Mouse (Mus musculus): Measurements from ENCODE around the gene Pop7. TPM values are rescaled to one million over a fixed set of nuclear protein-coding genes. Genes with fewer than 3 reads are reported as not detected.

Pop7 gene
- polyA plus RNA-seq, 1 experiment from 2014 or later, result 57.9 TPM

- DNase-seq (ENCODE audit: low spot score), result no peak
- H3K9me3 ChIP-seq (ENCODE audit: control insufficient read depth, low read length), result no peaks in the 10 kb centered on the region
- ATAC-seq (ENCODE audit: insufficient read depth, low FRiP score, low TSS enrichment), result no peak
- no peaks in the 10 kb centered on the region for H3K4me1 ChIP-seq (ENCODE audit: control insufficient read depth, insufficient read depth, low read length)
- no peak overlapping the region for H3K4me3 ChIP-seq (ENCODE audit: low read depth, low read length)
- H3K9ac ChIP-seq (ENCODE audit: low read length), result no peak overlapping the region
- H3K4me2 ChIP-seq (ENCODE audit: low read depth), result no peak overlapping the region
- WGBS, result 97% methylated on average over 6 of the region's 6 CpGs
- no peak overlapping the region for H3K27ac ChIP-seq (ENCODE audit: low read depth, low read length)
- no peaks in the 10 kb centered on the region for H3K27me3 ChIP-seq (ENCODE audit: control insufficient read depth, insufficient read depth, low read length)
- H3K36me3 ChIP-seq (ENCODE audit: control insufficient read depth, insufficient read depth, low read length), result no peaks in the 10 kb centered on the region
Measured at GRCm38 (mm10) chr5:137466946-137467345, 35.4 kb downstream of the Pop7 start.

- no peak overlapping the region for H3K4me2 ChIP-seq (ENCODE audit: low read depth)
- H3K27me3 ChIP-seq (ENCODE audit: control insufficient read depth, insufficient read depth, low read length), result no peaks in the 10 kb centered on the region
- no peak overlapping the region for H3K9ac ChIP-seq (ENCODE audit: low read length)
- H3K4me1 ChIP-seq (ENCODE audit: control insufficient read depth, insufficient read depth, low read length), result no peaks in the 10 kb centered on the region
- H3K4me3 ChIP-seq (ENCODE audit: low read depth, low read length), result no peak overlapping the region
- DNase-seq (ENCODE audit: low spot score) (no peak), ATAC-seq (ENCODE audit: insufficient read depth, low FRiP score, low TSS enrichment) (no peak)
- H3K36me3 ChIP-seq (ENCODE audit: control insufficient read depth, insufficient read depth, low read length), result no peaks in the 10 kb centered on the region
- no peaks in the 10 kb centered on the region for H3K9me3 ChIP-seq (ENCODE audit: control insufficient read depth, low read length)
- no peak overlapping the region for H3K27ac ChIP-seq (ENCODE audit: low read depth, low read length)
- 60% methylated on average over 3 of the region's 3 CpGs for WGBS
Measured at GRCm38 (mm10) chr5:137465049-137465448, 37.3 kb downstream of the Pop7 start.

GRCm38 (mm10) chr5:137455866-137456591 lies 46.3 kb downstream of the Pop7 start:
- no peak overlapping the region for H3K9ac ChIP-seq (ENCODE audit: low read length)
- H3K4me3 ChIP-seq (ENCODE audit: low read depth, low read length), result no peak overlapping the region
- H3K4me1 ChIP-seq (ENCODE audit: control insufficient read depth, insufficient read depth, low read length), result no peaks in the 10 kb centered on the region
- WGBS, result 53% methylated on average over 7 of the region's 7 CpGs
- H3K27ac ChIP-seq (ENCODE audit: low read depth, low read length), result no peak overlapping the region
- ATAC-seq (ENCODE audit: insufficient read depth, low FRiP score, low TSS enrichment) (no peak), DNase-seq (ENCODE audit: low spot score) (no peak)
- no peak overlapping the region for H3K4me2 ChIP-seq (ENCODE audit: low read depth)
- H3K36me3 ChIP-seq (ENCODE audit: control insufficient read depth, insufficient read depth, low read length), result no peaks in the 10 kb centered on the region
- no peaks in the 10 kb centered on the region for H3K27me3 ChIP-seq (ENCODE audit: control insufficient read depth, insufficient read depth, low read length)
- no peaks in the 10 kb centered on the region for H3K9me3 ChIP-seq (ENCODE audit: control insufficient read depth, low read length)

- DNase-seq (ENCODE audit: low spot score) (no peak), ATAC-seq (ENCODE audit: insufficient read depth, low FRiP score, low TSS enrichment) (no peak)
- Histone ChIP-seq H3K4me1 (ENCODE audit: control insufficient read depth, insufficient read depth, low read length) (no peaks in the 10 kb centered on the region), H3K27ac (ENCODE audit: low read depth, low read length) (no peak overlapping the region), H3K27me3 (ENCODE audit: control insufficient read depth, insufficient read depth, low read length) (no peaks in the 10 kb centered on the region), H3K4me2 (ENCODE audit: low read depth) (no peak overlapping the region), H3K4me3 (ENCODE audit: low read depth, low read length) (no peak overlapping the region), H3K9me3 (ENCODE audit: control insufficient read depth, low read length) (no peaks in the 10 kb centered on the region), H3K36me3 (ENCODE audit: control insufficient read depth, insufficient read depth, low read length) (no peaks in the 10 kb centered on the region), H3K9ac (ENCODE audit: low read length) (no peak overlapping the region)
- WGBS, result 77% methylated on average over 6 of the region's 6 CpGs
Measured at GRCm38 (mm10) chr5:137455206-137455605, 47.1 kb downstream of the Pop7 start.

Small RNAs within 50 kb of the gene (microRNA-seq; reads per million reads assigned to microRNA genes)
- not detected for gene Mir6418

Other genes with a start within 250 kb of the Pop7 start
- gene Ache, start 215.0 kb downstream of the Pop7 start, polyA plus RNA-seq (2014; fragmentation: Nextera tagmentation; extraction: Ambion mirVana), result 14.5 and 14.7 TPM in 2 replicates
- gene Ufsp1, start 207.9 kb downstream of the Pop7 start, polyA plus RNA-seq (2014; fragmentation: Nextera tagmentation; extraction: Ambion mirVana), result 9.3 and 10.9 TPM in 2 replicates
- 151 and 166 TPM in 2 replicates for gene Srrt, start 194.8 kb downstream of the Pop7 start, polyA plus RNA-seq (2014; fragmentation: Nextera tagmentation; extraction: Ambion mirVana)
- 38.1 and 40.3 TPM in 2 replicates for gene Trip6, start 188.1 kb downstream of the Pop7 start, polyA plus RNA-seq (2014; fragmentation: Nextera tagmentation; extraction: Ambion mirVana)
- gene Slc12a9, start 168.9 kb downstream of the Pop7 start, polyA plus RNA-seq (2014; fragmentation: Nextera tagmentation; extraction: Ambion mirVana), result 7.9 and 9.0 TPM in 2 replicates
- 33.5 and 33.6 TPM in 2 replicates for gene Ephb4, start 152.4 kb downstream of the Pop7 start, polyA plus RNA-seq (2014; fragmentation: Nextera tagmentation; extraction: Ambion mirVana)
- 0.05 TPM in 1 of 2 replicates, not detected in the other for gene Zan, start 25.5 kb downstream of the Pop7 start, polyA plus RNA-seq (2014; fragmentation: Nextera tagmentation; extraction: Ambion mirVana)
- gene Gigyf1, start 16.0 kb upstream of the Pop7 start, polyA plus RNA-seq (2014; fragmentation: Nextera tagmentation; extraction: Ambion mirVana), result 9.5 and 10.6 TPM in 2 replicates
- gene Epo, start 30.7 kb upstream of the Pop7 start, polyA plus RNA-seq (2014; fragmentation: Nextera tagmentation; extraction: Ambion mirVana), result 0.34 and 0.51 TPM in 2 replicates
- 449 and 479 TPM in 2 replicates for gene Gnb2, start 31.0 kb upstream of the Pop7 start, polyA plus RNA-seq (2014; fragmentation: Nextera tagmentation; extraction: Ambion mirVana)
- gene Actl6b, start 51.0 kb upstream of the Pop7 start, polyA plus RNA-seq (2014; fragmentation: Nextera tagmentation; extraction: Ambion mirVana), result 38.6 and 40.0 TPM in 2 replicates
- gene Tfr2, start 67.3 kb upstream of the Pop7 start, polyA plus RNA-seq (2014; fragmentation: Nextera tagmentation; extraction: Ambion mirVana), result 0.97 and 1.2 TPM in 2 replicates
- gene Mospd3, start 98.5 kb upstream of the Pop7 start, polyA plus RNA-seq (2014; fragmentation: Nextera tagmentation; extraction: Ambion mirVana), result 27.8 and 28.5 TPM in 2 replicates
- gene Pcolce, start 111.3 kb upstream of the Pop7 start, polyA plus RNA-seq (2014; fragmentation: Nextera tagmentation; extraction: Ambion mirVana), result 75.5 and 91.9 TPM in 2 replicates
- gene Fbxo24, start 126.5 kb upstream of the Pop7 start, polyA plus RNA-seq (2014; fragmentation: Nextera tagmentation; extraction: Ambion mirVana), result 0.21 TPM in 1 of 2 replicates, not detected in the other
- 31.6 and 39.0 TPM in 2 replicates for gene Lrch4, start 126.6 kb upstream of the Pop7 start, polyA plus RNA-seq (2014; fragmentation: Nextera tagmentation; extraction: Ambion mirVana)
- 6.7 and 8.2 TPM in 2 replicates for gene Gm20605, start 126.7 kb upstream of the Pop7 start, polyA plus RNA-seq (2014; fragmentation: Nextera tagmentation; extraction: Ambion mirVana)
- gene Sap25, start 138.8 kb upstream of the Pop7 start, polyA plus RNA-seq (2014; fragmentation: Nextera tagmentation; extraction: Ambion mirVana), result 5.6 and 6.0 TPM in 2 replicates
- 0.12 and 0.24 TPM in 2 replicates for gene Irs3, start 143.2 kb upstream of the Pop7 start, polyA plus RNA-seq (2014; fragmentation: Nextera tagmentation; extraction: Ambion mirVana)
- 13.6 and 14.6 TPM in 2 replicates for gene Agfg2, start 182.2 kb upstream of the Pop7 start, polyA plus RNA-seq (2014; fragmentation: Nextera tagmentation; extraction: Ambion mirVana)
- 3.8 and 4.4 TPM in 2 replicates for gene Nyap1, start 239.1 kb upstream of the Pop7 start, polyA plus RNA-seq (2014; fragmentation: Nextera tagmentation; extraction: Ambion mirVana)
- 73.9 and 75.6 TPM in 2 replicates for gene Tsc22d4, start 243.2 kb upstream of the Pop7 start, polyA plus RNA-seq (2014; fragmentation: Nextera tagmentation; extraction: Ambion mirVana)

All from neural tube, embryonic 11.5 days (tissue).